Mouse (Mus musculus): ENCODE measurements around the gene Card10. TPM values are rescaled to one million over a fixed set of nuclear protein-coding genes. Genes with fewer than 3 reads are reported as not detected.

The Card10 gene
- polyA plus RNA-seq, 2 experiments: 1.1 to 2.2 TPM

DNA sequence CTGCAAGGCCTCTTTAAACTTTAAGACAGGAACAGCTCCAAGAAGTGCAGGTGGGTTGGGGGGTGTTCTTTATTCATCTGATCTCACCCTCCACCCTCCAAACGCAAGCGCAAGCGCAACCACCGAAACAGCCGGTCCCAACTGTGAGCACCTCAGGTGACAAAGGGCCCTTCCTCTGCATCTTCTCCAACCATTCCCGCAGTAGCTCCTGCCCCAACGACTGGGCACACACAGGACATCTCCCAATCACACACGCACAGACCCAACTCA is 5.8 kb downstream of the Card10 start:
- no peak for ATAC-seq (ENCODE audit: insufficient read depth)
- Histone ChIP-seq H3K36me3 (replicated peaks; ENCODE audit: control insufficient read depth, insufficient read depth, low read depth) (no peaks in the 10 kb centered on the region), H3K27ac (no peak overlapping the region), H3K4me1 (replicated peaks; ENCODE audit: control insufficient read depth in 2 of 2, insufficient read depth in 2 of 2, low read length in 1 of 2) (no peaks in the 10 kb centered on the region), H3K4me2 (ENCODE audit: low read depth) (no peak overlapping the region), H3K9ac (replicated peaks) (no peak overlapping the region), H3K4me3 (ENCODE audit: insufficient read depth in 1 of 2, low read depth in 2 of 2, low read length in 2 of 2) (no peak overlapping the region), H3K9me3 (ENCODE audit: control insufficient read depth, low read length) (no peaks in the 10 kb centered on the region), H3K27me3 (ENCODE audit: control insufficient read depth, insufficient read depth, low read length) (peaks cover 10% of the 10 kb centered on the region)
- WGBS (ENCODE audit: insufficient replicate concordance): 79% methylated on average over 8 of the region's 8 CpGs
- TF ChIP-seq EP300 (IDR thresholded peaks at IDR 0.05; ENCODE audit: low read depth) (no peak), CTCF (IDR thresholded peaks at IDR 0.05; ENCODE audit: low read depth) (no peak)
- no peak for DNase-seq (ENCODE audit: low read depth in 3 of 3, low spot score in 3 of 3)

- Histone ChIP-seq H3K4me1 (replicated peaks; ENCODE audit: control insufficient read depth in 2 of 2, insufficient read depth in 2 of 2, low read length in 1 of 2) (no peaks in the 10 kb centered on the region), H3K4me3 (ENCODE audit: insufficient read depth in 1 of 2, low read depth in 2 of 2, low read length in 2 of 2) (no peak overlapping the region), H3K9ac (replicated peaks) (no peak overlapping the region), H3K27me3 (ENCODE audit: control insufficient read depth, insufficient read depth, low read length) (peaks cover 4% of the 10 kb centered on the region), H3K4me2 (ENCODE audit: low read depth) (no peak overlapping the region), H3K36me3 (replicated peaks; ENCODE audit: control insufficient read depth, insufficient read depth, low read depth) (no peaks in the 10 kb centered on the region), H3K27ac (no peak overlapping the region), H3K9me3 (ENCODE audit: control insufficient read depth, low read length) (no peaks in the 10 kb centered on the region)
- ATAC-seq (ENCODE audit: insufficient read depth): no peak
- 70% methylated on average over 25 of the region's 25 CpGs for WGBS (ENCODE audit: insufficient replicate concordance)
- no peak for DNase-seq (ENCODE audit: low read depth in 3 of 3, low spot score in 3 of 3)
- TF ChIP-seq CTCF (IDR thresholded peaks at IDR 0.05; ENCODE audit: low read depth): no peak
These were observed 6.4 kb downstream of the Card10 start for GRCm38 (mm10) chr15:78796196-78797059.

DNA sequence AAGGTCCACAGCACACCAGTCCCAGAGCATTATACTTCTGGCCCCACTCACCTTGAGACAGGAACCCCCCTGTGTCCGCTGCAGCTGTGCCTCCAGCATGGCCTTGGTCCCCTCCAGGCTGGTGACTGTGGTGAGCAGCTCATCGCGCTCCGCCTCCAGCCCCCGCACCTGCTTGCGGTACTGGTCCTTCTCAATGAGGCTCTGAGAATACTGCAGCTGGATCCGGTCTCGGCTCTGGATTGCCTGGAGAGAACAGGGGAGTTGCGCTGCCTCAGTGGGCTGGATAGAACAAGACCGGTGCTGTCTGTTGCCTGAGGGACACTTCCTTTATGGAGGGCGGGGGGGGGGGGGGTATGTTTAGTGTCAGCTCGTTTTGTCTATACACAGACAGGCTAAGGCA is 11.9 kb downstream of the Card10 start:
- H3K4me3 ChIP-seq (ENCODE audit: insufficient read depth in 1 of 2, low read depth in 2 of 2, low read length in 2 of 2): no peak overlapping the region
- TF ChIP-seq CTCF (IDR thresholded peaks at IDR 0.05; ENCODE audit: low read depth): no peak
- TF ChIP-seq EP300 (IDR thresholded peaks at IDR 0.05; ENCODE audit: low read depth): no peak
- no peak overlapping the region for H3K4me2 ChIP-seq (ENCODE audit: low read depth)
- no peak overlapping the region for H3K9ac ChIP-seq (replicated peaks)
- H3K27me3 ChIP-seq (ENCODE audit: control insufficient read depth, insufficient read depth, low read length): no peaks in the 10 kb centered on the region
- H3K9me3 ChIP-seq (ENCODE audit: control insufficient read depth, low read length): no peaks in the 10 kb centered on the region
- H3K4me1 ChIP-seq (replicated peaks; ENCODE audit: control insufficient read depth in 2 of 2, insufficient read depth in 2 of 2, low read length in 1 of 2): peaks cover 0 to 2% of the 10 kb centered on the region in 2 experiments; a peak in 1 of 4 replicates
- no peaks in the 10 kb centered on the region for H3K36me3 ChIP-seq (replicated peaks; ENCODE audit: control insufficient read depth, insufficient read depth, low read depth)
- DNase-seq (ENCODE audit: low read depth in 3 of 3, low spot score in 3 of 3) (no peak), ATAC-seq (ENCODE audit: insufficient read depth) (no peak)
- no peak overlapping the region for H3K27ac ChIP-seq
- WGBS (ENCODE audit: insufficient replicate concordance): 69% methylated on average over 12 of the region's 12 CpGs

DNA sequence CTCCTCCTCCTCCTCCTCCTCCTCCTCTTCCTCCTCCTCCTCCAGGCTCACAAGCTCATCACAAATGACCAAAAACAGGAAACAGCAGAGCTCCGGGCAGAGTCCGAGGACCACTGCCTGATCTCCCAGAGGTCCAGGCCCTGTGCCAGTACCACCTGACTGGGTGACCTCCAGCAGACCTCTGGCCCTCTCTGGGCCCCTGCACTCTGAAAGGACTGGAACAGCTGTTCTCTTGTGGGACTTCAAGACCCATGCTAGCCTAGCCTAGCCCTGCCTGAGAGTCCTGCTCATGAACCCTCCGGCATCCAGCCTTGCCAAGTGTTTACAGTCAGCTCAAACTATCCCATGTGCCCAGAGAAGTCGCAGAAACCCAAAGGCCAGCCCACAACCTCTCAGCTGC is 12.4 kb downstream of the Card10 start:
- TF ChIP-seq EP300 (IDR thresholded peaks at IDR 0.05; ENCODE audit: low read depth): no peak
- no peak for TF ChIP-seq CTCF (IDR thresholded peaks at IDR 0.05; ENCODE audit: low read depth)
- WGBS (ENCODE audit: insufficient replicate concordance): 19% methylated on average over 4 of the region's 4 CpGs
- DNase-seq (ENCODE audit: low read depth in 3 of 3, low spot score in 3 of 3): no peak

DNA sequence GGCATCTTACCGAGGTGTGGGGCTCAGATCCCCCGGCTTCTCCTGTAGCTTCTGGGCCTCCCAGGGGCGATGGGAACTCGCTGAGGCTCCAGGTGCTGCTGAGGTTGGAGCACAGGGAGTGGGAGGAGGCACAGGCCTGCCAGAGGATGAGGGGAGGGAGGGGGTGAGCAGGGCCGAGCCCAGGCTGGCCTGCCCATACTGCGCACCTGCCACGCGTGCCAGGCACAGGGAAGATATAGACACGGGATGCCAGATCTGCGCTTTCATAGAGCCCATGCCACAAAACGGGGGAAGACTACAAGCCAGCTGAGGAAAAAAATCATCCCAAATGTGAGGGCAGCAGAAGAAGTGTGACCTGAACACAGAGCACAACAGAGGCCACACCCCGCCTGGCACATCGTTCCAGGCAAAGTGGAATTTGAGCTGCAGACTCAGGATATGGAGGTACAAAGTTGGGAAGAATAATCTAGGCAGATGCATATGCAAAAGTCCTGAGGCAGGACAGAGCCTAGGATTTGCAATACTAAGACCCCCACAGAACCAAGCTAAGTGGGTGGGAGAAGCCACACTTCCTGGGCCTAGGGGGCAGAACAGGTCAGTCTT is 13.0 kb downstream of the Card10 start:
- DNase-seq (ENCODE audit: low read depth in 3 of 3, low spot score in 3 of 3) (no peak), ATAC-seq (ENCODE audit: insufficient read depth) (no peak)
- 72% methylated on average over 13 of the region's 13 CpGs for WGBS (ENCODE audit: insufficient replicate concordance)
- Histone ChIP-seq H3K4me1 (replicated peaks; ENCODE audit: control insufficient read depth in 2 of 2, insufficient read depth in 2 of 2, low read length in 1 of 2) (peaks cover 0 to 3% of the 10 kb centered on the region in 2 experiments; a peak in 1 of 4 replicates), H3K9ac (replicated peaks) (no peak overlapping the region), H3K27me3 (ENCODE audit: control insufficient read depth, insufficient read depth, low read length) (no peaks in the 10 kb centered on the region), H3K9me3 (ENCODE audit: control insufficient read depth, low read length) (no peaks in the 10 kb centered on the region), H3K36me3 (replicated peaks; ENCODE audit: control insufficient read depth, insufficient read depth, low read depth) (no peaks in the 10 kb centered on the region), H3K27ac (no peak overlapping the region), H3K4me3 (ENCODE audit: insufficient read depth in 1 of 2, low read depth in 2 of 2, low read length in 2 of 2) (no peak overlapping the region), H3K4me2 (ENCODE audit: low read depth) (no peak overlapping the region)
- TF ChIP-seq EP300 (IDR thresholded peaks at IDR 0.05; ENCODE audit: low read depth) (no peak), CTCF (IDR thresholded peaks at IDR 0.05; ENCODE audit: low read depth) (no peak)

More for the DNA sequence above, 12.4 kb downstream of the Card10 start:
- Histone ChIP-seq H3K4me2 (ENCODE audit: low read depth) (no peak overlapping the region), H3K9ac (replicated peaks) (no peak overlapping the region), H3K4me3 (ENCODE audit: insufficient read depth in 1 of 2, low read depth in 2 of 2, low read length in 2 of 2) (no peak overlapping the region), H3K4me1 (replicated peaks; ENCODE audit: control insufficient read depth in 2 of 2, insufficient read depth in 2 of 2, low read length in 1 of 2) (peaks cover 0 to 3% of the 10 kb centered on the region in 2 experiments; a peak in 1 of 4 replicates), H3K27ac (no peak overlapping the region), H3K9me3 (ENCODE audit: control insufficient read depth, low read length) (no peaks in the 10 kb centered on the region), H3K27me3 (ENCODE audit: control insufficient read depth, insufficient read depth, low read length) (no peaks in the 10 kb centered on the region), H3K36me3 (replicated peaks; ENCODE audit: control insufficient read depth, insufficient read depth, low read depth) (no peaks in the 10 kb centered on the region)
- ATAC-seq (ENCODE audit: insufficient read depth): peak; percentile 55
